Mouse (Mus musculus) bone marrow macrophage, adult 2 months (primary cell): ENCODE results near the gene Rnf31.

ENCODE experiments used
- CTCF ChIP-seq: IDR thresholded peaks from 2 replicates; pipeline ENCODE4 v1.5.1; 2012; ENCODE audit warnings: low read depth, mild to moderate bottlenecking, low read length, moderate library complexity
- POLR2A ChIP-seq: IDR thresholded peaks from 2 replicates; pipeline ENCODE4 v1.6.1; 2012; ENCODE audit warnings: mild to moderate bottlenecking, low read depth, low read length, borderline replicate concordance

GRCm38 (mm10) chr14:55577871-55578667 lies 13.4 kb upstream of the Rnf31 start, which contains the start of gene Psme1:
- TF ChIP-seq CTCF (no peak), POLR2A (no peak)
